Mouse (Mus musculus) testis, postnatal 10 days (tissue): ENCODE data around the gene Fam219b.

Experiments
- DNase-seq: peaks from one replicate; pipeline ENCODE4 v3.0.0; 2021; ENCODE audit warnings: low spot score

Gene Fam219b

GRCm38 (mm10) chr9:57537044-57537727 is at the start of gene Fam219b:
TSS of gene Fam219b (plus strand) at chr9:57537528.
- DNase-seq: peak; percentile 93

GRCm38 (mm10) chr9:57487807-57488206 is 49.5 kb upstream of the Fam219b start:
- no peak for DNase-seq

- no peak for DNase-seq
These were observed 43.8 kb upstream of the Fam219b start for GRCm38 (mm10) chr9:57493532-57493931.

GRCm38 (mm10) chr9:57494970-57495369 is 42.4 kb upstream of the Fam219b start:
- DNase-seq: no peak

- DNase-seq: no peak
These were observed 40.1 kb upstream of the Fam219b start for GRCm38 (mm10) chr9:57497236-57497635.

- DNase-seq: no peak
These were observed 38.8 kb upstream of the Fam219b start for GRCm38 (mm10) chr9:57498536-57498935.

GRCm38 (mm10) chr9:57501452-57501851 is 35.9 kb upstream of the Fam219b start:
- DNase-seq: no peak

GRCm38 (mm10) chr9:57501861-57502260 is 35.5 kb upstream of the Fam219b start:
- DNase-seq: no peak

GRCm38 (mm10) chr9:57502911-57503621 is 34.3 kb upstream of the Fam219b start:
- DNase-seq: peak; percentile 58

GRCm38 (mm10) chr9:57503622-57504380 is 33.5 kb upstream of the Fam219b start, which contains the start of gene Rpp25:
TSS of gene Rpp25 (plus strand) at chr9:57504026.
- peak; percentile 87 for DNase-seq

- DNase-seq: peak; percentile 86
These were observed 33.0 kb upstream of the Fam219b start for GRCm38 (mm10) chr9:57504381-57504700.

GRCm38 (mm10) chr9:57504891-57505290 is 32.4 kb upstream of the Fam219b start:
- DNase-seq: no peak

GRCm38 (mm10) chr9:57505700-57506099 is 31.6 kb upstream of the Fam219b start:
- DNase-seq: peak; percentile 81

- no peak for DNase-seq
These were observed 26.8 kb upstream of the Fam219b start for GRCm38 (mm10) chr9:57510577-57510976.

GRCm38 (mm10) chr9:57517113-57517512 is 20.2 kb upstream of the Fam219b start:
- DNase-seq: peak; percentile 80

GRCm38 (mm10) chr9:57520375-57521055 is 16.8 kb upstream of the Fam219b start:
- DNase-seq: no peak

GRCm38 (mm10) chr9:57521056-57521911 is 16.0 kb upstream of the Fam219b start, which contains the start of gene Cox5a:
TSS of gene Cox5a (plus strand) at chr9:57521274.
- peak; percentile 98 for DNase-seq

- no peak for DNase-seq
These were observed 15.0 kb upstream of the Fam219b start for GRCm38 (mm10) chr9:57522114-57522860.

GRCm38 (mm10) chr9:57522861-57523246 is 14.5 kb upstream of the Fam219b start:
- no peak for DNase-seq

- no peak for DNase-seq
These were observed 13.6 kb upstream of the Fam219b start for GRCm38 (mm10) chr9:57523754-57524153.

GRCm38 (mm10) chr9:57524439-57524838 is 12.9 kb upstream of the Fam219b start:
- no peak for DNase-seq
